Mouse (Mus musculus): ENCODE results near the gene Atxn7l1.

DNA sequence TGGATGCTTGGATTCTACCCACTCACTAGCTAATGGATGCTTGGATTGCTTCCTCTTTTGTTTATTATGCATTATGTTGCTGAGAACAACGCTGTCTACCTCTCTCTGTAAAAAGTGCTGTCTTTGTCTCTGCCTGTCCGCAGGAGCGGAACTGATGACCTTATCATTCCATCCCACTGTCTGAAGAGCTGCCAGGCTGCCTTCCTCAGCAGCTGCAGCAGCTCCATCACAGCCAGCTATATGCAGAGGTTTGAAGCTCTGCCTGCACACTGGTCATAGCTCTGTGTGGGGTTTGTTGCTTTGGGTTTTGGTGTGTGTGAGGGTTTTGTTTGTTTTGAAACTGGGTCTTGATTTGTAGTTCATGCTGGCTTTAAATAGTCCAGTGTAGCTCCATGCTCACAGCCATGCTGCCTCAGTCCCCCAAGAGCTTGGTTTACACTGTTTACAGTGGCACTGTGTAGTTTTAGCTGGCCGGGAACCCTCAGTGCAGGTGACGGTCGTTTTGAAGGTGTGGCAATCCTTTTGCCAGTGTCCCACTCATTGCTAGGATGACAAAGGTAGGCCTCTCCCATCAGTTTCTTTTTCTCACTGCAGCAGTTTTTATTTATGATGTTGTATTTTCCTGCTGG, 258.0 kb downstream of the Atxn7l1 start:
- TF ChIP-seq POLR2A (IDR thresholded peaks at IDR 0.05; ENCODE audit: borderline replicate concordance, low read depth, low read length) (no peak), CTCF (IDR thresholded peaks at IDR 0.05; ENCODE audit: low read depth, low read length) (no peak)

All from bone marrow macrophage, adult 2 months (primary cell).